Mouse (Mus musculus): Measurements from ENCODE around the gene Ppp1r17.

- no peak for TF ChIP-seq CTCF (IDR thresholded peaks at IDR 0.05; ENCODE audit: low read depth, low read length)
- TF ChIP-seq POLR2A (IDR thresholded peaks at IDR 0.05; ENCODE audit: borderline replicate concordance, low read depth, low read length): no peak
These were observed 8.2 kb downstream of the Ppp1r17 start for GRCm38 (mm10) chr6:56025533-56025932.
